Mouse (Mus musculus) hindbrain, embryonic 11.5 days (tissue): ENCODE data around the gene Mbnl2. TPM values are rescaled to one million over a fixed set of nuclear protein-coding genes. Genes with fewer than 3 reads are reported as not detected.

ENCODE experiments used
- polyA plus RNA-seq: library from polyadenylated mRNA; unstranded; fragments of >200 nt; fragmentation: Nextera tagmentation; extraction: Ambion mirVana; gene quantifications from 2 replicates; pipeline ENCODE4 v1.2.1, GENCODE M21; 2014

The Mbnl2 gene
- polyA plus RNA-seq, 1 experiment from 2014 or later: 50.1 TPM

Other genes starting within 250 kb of the Mbnl2 start
- not detected in 2 replicates for gene Oxgr1, start 233.2 kb upstream of the Mbnl2 start, polyA plus RNA-seq
- gene Rap2a, start 202.8 kb downstream of the Mbnl2 start, polyA plus RNA-seq: 19.2 and 20.1 TPM in 2 replicates